Mouse (Mus musculus) embryo, embryonic 11 days (tissue): ENCODE data around the gene Pusl1.

Experiments
- DNase-seq: peaks from one replicate; pipeline ENCODE4 v3.0.0-alpha.2; 2015

Pusl1 gene

DNA sequence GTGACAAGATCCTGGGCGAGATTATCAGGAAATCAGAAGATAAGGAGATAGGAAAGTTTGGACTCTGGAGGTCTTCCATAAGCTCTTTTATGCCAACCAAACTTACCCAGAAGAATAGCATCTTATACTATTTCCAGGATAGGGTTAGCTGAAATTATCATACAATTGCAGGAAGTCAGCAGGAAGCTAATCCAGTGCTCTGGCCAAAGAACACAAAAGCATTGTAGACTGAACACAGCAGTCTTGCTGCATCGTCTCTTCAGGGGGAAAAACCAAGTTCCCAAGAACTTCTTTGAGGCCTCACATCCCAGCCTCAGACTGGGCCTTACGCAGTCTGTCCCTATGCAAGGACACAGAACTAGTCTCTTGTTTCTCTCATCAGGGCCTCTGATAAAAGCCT is 8.0 kb downstream of the Pusl1 start:
- DNase-seq, result no peak

GRCm38 (mm10) chr4:155871404-155871803 is 20.2 kb downstream of the Pusl1 start:
- DNase-seq, result no peak

- peak; percentile 97 for DNase-seq
Measured at GRCm38 (mm10) chr4:155869317-155870033, 22.1 kb downstream of the Pusl1 start, which contains the start of the genes Cptp and Ints11. Gene Cptp (minus strand): TSS chr4:155869440. Gene Ints11 (plus strand): TSS chr4:155869546.

DNA sequence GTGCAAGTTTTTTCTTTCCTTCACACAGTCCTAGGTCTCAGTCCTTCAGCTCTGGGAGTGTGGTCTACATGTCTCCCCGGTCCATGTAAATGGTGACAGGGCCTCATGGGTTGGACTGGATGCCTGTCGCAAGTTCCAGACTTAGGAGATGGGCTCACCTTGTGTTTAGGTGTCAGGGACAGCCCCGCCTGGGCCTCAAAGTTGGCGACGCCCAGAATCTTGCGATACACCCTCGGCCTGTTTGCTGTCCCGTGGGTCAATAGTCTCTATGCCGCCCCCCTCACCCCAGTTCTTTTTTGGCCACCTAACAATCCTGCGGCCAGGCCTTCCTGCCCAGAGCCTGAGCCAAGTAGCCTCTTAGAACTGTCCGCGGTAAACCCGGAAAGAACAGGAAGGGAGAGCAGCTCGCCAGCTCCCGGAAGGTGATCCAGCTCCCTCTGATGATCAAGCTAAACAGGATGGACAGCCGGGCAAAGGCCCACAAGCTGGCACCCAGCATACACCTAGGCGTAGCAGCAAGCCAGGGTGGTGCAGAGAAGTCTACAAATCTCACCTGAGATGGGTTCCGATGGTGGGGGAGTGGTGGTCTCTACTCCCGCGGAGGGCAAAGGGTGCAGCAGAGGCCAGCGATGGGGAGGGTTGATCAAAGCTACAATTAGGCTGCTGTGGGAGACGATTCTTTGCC is 22.8 kb downstream of the Pusl1 start:
- no peak for DNase-seq

DNA sequence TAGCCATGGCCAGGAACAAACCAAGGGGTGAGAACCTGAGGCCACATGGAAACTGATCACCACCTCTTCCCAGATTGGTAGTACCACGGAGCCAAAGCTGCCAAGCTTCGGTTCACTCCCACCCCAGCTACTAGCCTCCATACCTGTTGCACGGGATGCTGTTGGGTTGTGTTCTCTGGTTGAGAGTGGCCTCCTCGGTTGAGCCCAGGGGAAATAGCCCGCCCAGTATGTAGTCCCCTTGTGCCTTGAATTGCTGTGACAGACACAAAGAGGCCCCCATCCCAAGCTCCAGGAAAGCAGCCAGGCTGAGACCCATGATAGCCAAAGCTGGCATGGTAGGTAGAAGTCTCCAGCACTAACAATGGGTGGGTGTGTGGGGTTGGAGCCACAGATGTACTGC is 28.6 kb downstream of the Pusl1 start, which contains the start of gene Tas1r3:
Tas1r3 (minus strand) TSS at position 362 of the 400 bp plus-strand sequence.
- no peak for DNase-seq

- no peak for DNase-seq
Measured at GRCm38 (mm10) chr4:155861787-155862186, 29.8 kb downstream of the Pusl1 start.

DNA sequence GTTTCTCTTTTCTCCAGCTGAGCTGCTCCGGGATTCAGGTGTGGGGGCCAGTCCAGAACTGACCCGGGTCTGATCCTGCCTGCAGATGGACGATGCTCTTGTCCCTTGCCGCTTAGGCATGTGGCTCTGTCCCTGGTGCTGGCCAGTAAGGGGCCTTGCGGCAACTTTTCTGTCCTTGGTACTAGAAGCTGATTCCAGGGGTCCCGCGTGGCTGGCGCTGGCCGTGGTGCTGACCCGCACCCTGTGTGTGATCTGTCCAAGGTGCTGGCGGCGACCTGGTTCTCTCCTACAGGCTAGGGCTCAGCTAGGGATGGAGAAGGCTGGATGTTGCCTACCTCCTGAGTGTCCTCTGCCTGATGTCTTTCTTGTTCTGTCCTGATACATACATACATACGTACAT is 32.3 kb downstream of the Pusl1 start:
- peak; percentile 85 for DNase-seq

DNA sequence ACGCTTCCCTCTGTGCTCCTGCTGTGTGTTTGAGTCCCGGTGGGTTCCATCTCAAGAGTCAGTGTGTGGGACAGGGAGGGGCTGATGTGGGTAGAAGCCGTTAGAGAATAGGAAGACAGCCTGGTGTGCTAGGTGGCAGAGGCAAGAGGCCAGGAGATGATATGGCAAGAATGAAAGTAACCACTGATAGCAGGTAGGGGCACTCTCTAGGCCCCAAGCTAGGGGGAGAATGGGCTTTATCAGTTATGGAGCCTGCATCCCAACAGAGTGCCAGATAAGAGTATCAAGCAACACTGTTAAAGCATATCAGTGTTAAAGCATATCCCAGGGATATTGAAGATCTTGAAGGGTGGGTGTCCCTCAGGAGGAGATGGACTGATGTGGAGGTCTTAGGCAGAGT is 34.7 kb downstream of the Pusl1 start:
- DNase-seq, result no peak

DNA sequence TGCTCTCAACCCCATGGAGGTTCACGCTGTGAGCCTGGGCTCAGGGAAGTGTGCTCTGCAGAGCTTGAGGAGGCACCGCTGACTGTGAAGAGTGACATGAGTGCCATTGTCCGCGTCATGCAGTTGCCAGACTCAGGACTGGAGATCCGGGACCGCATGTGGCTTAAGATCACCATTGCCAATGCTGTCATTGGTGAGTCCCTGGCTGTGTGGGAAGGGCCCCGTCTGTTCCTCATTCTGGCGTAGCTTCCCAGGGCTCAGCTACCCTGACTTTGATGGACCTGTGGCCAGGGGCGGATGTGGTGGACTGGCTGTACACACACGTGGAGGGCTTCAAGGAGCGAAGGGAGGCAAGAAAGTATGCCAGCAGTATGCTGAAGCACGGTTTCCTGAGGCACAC is 35.5 kb downstream of the Pusl1 start:
- no peak for DNase-seq

DNA sequence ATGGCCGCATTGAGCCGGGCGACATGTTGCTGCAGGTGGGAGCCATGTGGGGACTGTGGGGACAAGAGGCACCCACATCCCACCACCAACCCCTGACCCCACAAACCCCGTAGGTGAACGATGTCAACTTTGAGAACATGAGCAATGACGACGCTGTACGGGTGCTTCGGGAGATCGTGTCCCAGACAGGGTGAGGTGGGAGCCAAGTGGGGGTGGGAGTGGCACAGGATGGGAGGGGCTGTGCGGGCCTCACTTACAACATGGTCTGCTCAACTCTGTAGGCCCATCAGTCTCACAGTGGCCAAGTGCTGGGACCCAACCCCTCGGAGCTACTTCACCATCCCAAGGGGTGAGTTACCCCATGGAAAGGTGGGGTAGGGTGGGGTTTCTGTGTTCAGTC is 36.6 kb downstream of the Pusl1 start:
- DNase-seq, result no peak

GRCm38 (mm10) chr4:155853421-155853820 is 38.2 kb downstream of the Pusl1 start:
- DNase-seq, result no peak

DNA sequence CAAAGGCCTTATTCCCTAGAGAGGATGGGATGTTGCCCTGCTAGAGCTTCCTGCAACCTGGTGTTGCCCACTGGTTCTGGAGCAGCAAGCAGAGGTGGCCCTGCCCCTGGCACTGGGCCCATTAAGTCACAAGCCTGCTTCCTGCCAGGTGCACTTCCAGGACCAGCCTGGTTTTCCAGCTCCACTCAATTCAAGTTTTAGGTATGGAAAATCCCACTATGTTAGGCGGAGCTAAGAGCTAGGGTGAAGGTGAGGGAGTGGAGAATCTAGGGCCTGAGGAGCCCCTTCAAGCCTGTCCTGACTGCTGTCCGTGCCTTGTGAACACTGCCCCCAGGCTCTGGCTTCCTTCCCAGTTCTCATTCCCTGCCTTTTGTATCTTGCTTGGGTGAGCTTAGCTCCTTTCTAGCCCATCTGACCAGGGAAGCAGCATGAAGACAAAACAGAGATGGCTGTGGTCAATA is 39.6 kb downstream of the Pusl1 start:
- DNase-seq, result no peak

- no peak for DNase-seq
Measured at GRCm38 (mm10) chr4:155851368-155851767, 40.2 kb downstream of the Pusl1 start.

DNA sequence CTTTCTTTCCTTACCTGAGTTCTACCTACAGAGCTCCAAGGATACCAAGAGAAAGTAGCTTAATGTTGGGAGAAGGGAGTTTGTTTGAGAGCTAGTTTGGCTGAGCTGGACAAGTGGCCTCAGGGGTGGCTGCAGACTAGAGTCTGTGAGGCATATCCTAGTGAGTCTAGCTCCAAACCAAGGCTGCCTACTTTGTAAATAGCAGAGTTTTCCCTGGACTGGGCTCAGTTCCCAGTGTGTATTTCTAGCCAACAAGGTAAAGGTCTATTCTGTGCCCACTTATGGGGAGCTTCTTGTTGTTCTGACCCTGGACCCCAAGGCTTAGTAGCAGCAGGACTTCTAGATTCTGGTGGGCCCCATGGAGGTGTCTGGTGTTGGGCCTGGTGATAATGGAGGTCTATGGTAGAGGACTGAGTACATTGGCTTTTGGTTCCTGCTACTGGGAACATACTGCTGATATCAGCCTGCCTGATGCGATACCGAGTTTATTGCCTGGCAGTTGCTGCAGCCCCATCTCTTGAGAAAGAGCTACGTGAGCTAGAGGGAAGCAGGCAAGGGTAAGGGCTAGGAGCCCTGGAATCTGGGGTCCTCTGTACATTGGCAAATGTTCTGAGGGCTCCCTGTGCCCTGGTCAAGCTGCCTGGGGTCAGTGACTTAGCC is 41.7 kb downstream of the Pusl1 start:
- no peak for DNase-seq

GRCm38 (mm10) chr4:155849391-155849790 is 42.2 kb downstream of the Pusl1 start:
- no peak for DNase-seq

- DNase-seq, result no peak
Measured at GRCm38 (mm10) chr4:155848434-155849095, 43.0 kb downstream of the Pusl1 start.

DNA sequence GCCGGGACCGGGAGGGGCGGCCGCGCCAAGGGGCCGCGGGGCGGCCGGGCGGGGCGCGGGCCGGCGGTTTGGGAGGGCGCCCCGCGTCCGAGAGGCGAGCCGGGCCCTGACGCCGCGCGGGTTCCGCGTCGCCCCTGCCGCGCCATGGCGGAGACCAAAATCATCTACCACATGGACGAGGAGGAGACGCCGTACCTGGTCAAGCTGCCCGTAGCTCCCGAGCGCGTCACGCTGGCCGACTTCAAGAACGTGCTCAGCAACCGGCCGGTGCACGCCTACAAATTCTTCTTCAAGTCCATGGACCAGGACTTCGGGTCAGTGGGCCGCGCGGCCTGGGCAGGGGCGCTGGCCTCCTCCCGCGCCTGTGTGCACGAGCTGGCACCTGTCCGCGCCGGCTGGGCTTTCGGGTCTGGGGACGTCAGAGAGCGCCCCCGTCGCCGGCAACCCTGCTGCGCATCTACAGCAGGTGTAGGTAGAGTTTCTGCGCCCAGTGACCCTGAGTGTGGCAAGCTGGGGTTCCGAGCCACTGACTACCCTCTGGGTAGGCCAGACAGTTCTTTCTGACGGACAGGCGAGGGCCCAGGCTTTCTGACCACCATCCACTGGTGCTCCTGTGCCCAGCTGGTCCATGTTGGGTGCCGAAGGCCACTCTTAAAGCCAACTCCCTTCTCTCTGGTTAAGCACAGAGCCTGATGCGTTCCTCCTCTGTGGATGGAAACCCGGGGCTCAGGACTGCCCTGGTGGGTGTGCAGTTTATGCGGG is 43.8 kb downstream of the Pusl1 start:
- DNase-seq, result peak; percentile 55

DNA sequence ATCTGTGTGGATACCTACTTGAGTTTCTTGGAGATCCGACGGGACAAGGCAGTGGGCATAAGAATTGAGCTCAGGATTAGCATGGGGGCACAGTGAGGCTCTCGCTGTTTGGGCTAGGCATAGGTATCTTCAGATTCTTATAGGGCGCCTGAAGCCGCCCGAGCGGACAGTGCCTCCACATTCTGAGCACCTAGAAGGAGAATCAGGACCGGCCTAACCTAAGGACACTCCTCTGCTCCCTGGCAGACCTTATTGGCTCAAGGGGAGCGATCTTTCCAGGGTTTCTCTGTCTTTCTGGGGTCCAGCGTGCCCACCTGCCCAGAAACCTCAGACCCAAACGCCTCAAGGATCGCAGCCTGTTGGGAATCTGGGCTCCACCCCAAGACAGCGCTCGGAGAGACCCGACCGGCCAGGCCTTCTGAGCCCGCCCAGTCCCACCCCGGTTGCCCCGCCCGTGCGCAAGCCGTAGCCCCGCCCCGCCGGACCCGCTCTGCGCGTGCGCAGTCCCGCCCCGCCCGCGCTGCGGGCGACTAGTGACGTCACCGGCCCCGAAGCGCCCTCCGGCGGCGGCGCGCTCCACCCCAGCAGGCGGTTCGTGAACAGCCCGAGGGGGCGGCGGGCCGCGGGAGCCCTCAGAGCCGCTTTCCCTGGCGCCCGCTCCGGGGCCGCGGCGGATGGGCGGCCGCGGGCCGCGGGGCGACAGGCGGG is 44.6 kb downstream of the Pusl1 start, which contains the start of gene Dvl1:
Dvl1 (plus strand) TSS at position 532 of the 708 bp plus-strand sequence.
- peak; percentile 93 for DNase-seq

- DNase-seq, result no peak
Measured at GRCm38 (mm10) chr4:155843231-155843630, 48.4 kb downstream of the Pusl1 start.

- no peak for DNase-seq
Measured at GRCm38 (mm10) chr4:155841651-155842270, 49.8 kb downstream of the Pusl1 start.

DNA sequence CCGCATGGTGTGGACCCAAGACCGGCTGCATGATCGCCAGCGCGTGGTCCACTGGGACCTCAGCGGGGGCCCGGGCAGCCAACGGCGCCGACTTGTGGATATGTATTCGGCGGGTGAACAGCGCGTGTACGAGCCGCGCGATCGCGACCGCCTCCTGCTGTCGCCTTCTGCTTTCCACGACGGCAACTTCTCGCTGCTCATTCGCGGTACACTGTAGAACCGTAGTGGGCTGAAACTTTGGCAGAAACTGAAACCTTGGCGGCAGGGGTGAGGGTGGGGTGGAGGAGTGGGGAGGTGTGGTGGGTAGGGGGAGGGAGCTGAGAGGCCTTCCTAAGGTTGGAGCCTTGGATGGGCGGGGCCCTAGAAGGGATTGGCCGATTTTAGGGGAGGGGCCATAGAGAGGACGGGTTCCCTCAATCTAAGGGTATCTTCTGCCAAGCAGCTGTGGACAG is 50.6 kb downstream of the Pusl1 start:
- peak; percentile 78 for DNase-seq
